Mouse (Mus musculus) cerebellum, adult 9-11 months (tissue): ENCODE data around the gene Abcc12.

Source experiments
- DNase-seq: peaks from one replicate; pipeline ENCODE4 v3.0.0; 2022

Gene Abcc12

GRCm38 (mm10) chr8:86578076-86578475, 2.4 kb downstream of the Abcc12 start:
- peak; percentile 97 for DNase-seq

- peak; percentile 21 for DNase-seq
Measured at GRCm38 (mm10) chr8:86577547-86577946, 2.9 kb downstream of the Abcc12 start.

DNA sequence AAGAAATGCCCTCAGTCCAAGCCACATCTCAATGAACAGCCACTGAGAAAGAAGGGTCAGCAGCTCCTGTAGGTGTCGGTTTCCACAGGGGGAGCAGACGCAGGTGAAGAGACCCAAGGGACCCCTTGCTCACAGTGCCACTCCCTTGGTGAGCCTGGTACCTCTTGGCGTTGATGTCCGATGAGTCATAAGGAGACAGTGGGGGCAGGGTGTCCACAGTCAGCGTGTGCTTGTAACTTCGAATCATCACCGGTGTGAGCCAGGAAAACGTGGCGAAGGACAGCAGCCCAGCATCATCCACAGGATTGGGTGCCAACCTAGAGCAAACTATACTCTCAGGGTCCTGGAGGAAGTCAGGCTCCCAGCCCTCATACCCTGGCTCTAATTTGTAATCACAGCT, 16.8 kb downstream of the Abcc12 start:
- DNase-seq = no peak

GRCm38 (mm10) chr8:86561737-86562136, 18.7 kb downstream of the Abcc12 start:
- DNase-seq = no peak

DNA sequence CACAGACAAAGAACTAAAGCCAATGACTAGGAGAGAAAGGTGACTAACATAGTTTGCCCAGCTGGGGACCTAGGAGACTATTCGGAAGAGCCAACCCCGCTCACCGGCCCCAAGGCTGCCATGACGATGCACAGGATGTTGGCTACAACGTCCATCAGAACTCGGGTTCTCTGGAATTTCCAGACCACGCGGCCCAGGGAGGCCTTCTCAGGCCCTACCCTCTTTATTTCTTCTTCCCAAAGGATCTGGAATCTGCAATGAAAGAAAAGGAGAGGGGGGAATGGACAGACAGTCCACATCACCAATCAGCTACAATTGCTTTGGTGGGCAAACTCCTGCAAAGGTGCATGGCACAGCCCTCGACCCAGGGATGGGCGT, 19.8 kb downstream of the Abcc12 start:
- DNase-seq = no peak

- DNase-seq = no peak
Measured at GRCm38 (mm10) chr8:86559947-86560687, 20.4 kb downstream of the Abcc12 start.

DNA sequence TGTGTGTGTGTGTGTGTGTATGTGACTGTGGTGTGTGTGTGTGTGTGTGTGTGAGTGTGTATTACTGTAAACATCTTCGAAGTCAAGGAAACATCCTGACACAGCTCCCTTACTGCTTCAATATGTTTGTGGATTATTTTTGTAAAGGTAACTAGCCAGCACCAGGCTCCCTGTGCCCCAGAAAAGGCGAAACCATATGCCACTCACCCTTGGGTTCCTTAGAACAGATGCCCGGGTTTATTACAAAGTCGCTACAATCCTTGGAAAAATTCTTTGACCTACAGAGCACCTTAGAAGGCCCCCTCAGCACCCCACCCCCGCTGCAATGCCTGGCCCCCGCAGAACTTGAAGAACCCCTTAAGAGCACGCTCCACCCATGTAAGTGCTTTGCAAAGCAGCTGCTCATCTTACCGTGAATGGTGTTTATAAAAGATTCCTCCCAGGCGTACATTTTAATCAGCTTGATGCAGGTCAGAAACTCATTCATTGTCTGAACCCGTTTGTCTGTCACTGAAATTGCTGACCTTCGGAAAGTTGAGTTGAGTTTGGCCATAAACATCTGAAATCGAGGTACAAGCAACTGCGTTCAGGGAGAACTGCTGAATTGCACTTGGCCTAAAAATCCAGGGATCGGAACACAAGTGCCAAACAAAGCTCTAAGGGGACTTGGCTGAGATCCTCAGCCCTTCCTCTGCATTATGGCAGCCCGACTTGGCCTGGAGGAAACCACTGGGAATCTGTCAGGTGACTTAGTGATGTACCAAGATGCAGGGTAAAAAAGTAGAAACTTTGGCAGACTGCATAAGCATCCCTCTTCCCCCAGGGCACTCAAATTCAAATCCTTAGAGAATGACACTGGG, 23.1 kb downstream of the Abcc12 start:
- peak; percentile 92 for DNase-seq

GRCm38 (mm10) chr8:86555564-86555963, 24.9 kb downstream of the Abcc12 start:
- DNase-seq = no peak

DNA sequence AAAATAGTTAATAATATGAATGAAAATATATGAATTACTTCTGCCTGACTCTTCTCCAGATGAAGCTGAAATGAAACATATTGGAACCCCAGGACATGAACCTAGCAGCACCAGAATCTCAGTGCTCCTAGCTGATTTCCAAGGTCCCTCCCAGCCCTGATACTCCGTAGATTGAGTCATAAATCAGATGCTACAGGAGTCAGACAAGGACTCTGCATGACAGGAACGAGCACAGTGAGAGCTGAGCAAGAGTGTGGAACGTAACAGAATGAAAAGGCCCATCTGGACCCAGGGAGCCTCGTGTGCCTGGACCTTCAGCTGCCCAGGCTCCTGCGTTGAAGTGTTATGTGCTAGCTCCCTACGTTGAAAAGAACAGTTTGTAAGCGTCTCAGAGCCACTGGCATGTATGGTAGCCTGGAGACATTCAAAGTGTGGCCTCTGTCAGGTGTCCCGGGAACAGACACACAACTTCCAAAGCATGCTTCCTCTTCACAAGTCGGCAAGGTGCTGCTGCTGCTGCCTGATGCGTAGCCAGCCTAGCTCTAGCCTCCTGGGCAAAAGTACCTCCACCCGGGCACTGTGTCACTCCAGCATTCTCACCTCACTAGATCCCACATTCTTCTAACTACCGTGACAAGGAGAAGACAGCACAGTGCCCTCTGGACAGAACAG, 26.1 kb downstream of the Abcc12 start:
- no peak for DNase-seq

- no peak for DNase-seq
Measured at GRCm38 (mm10) chr8:86550516-86550915, 30.0 kb downstream of the Abcc12 start.

GRCm38 (mm10) chr8:86546001-86546400, 34.5 kb downstream of the Abcc12 start:
- DNase-seq = no peak

GRCm38 (mm10) chr8:86540906-86541305, 39.6 kb downstream of the Abcc12 start:
- no peak for DNase-seq

GRCm38 (mm10) chr8:86540376-86540775, 40.1 kb downstream of the Abcc12 start:
- DNase-seq = no peak

- no peak for DNase-seq
Measured at GRCm38 (mm10) chr8:86536663-86536987, 43.9 kb downstream of the Abcc12 start.

DNA sequence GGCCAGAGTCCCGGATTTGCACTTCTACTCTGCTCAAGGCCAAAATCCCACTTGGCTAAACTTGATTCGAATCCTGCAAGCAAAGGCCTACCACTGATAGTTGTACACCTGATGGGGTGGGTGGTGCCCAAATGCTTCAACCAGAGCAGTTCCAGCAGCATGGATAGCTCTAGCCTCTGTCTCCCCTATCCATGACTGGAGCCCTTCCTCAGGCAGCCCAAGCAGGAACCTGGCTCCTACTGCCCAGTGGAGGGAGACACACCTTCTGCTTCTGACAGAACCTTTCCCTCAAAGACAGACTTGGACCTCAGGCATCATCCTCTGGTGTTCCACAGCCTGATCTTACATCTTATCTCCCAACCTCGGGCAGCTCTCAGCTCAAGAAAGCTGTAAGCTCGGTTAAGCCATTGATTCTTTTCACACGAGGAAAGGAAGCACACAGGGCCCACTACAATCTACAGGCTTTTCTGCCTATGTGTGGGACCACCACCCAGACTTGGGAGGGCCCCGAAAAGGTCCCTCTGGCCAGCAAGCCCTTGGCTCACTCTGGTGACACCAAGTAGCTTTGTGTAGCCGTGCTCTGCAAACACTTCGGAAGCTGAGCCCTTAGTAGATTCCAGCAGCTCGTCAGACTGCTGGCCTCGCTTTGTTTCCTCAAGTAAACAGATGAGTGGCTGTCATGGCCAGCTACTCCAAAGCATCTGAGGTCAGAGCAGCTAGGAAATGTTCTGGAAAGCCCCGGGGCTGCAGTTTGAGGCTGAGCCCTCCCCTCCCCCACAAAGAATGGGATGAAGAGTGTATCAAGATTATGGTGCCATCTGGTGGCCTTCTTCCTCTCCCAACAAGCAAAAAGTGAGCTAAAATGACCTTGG, 44.5 kb downstream of the Abcc12 start:
- peak; percentile 90 for DNase-seq

DNA sequence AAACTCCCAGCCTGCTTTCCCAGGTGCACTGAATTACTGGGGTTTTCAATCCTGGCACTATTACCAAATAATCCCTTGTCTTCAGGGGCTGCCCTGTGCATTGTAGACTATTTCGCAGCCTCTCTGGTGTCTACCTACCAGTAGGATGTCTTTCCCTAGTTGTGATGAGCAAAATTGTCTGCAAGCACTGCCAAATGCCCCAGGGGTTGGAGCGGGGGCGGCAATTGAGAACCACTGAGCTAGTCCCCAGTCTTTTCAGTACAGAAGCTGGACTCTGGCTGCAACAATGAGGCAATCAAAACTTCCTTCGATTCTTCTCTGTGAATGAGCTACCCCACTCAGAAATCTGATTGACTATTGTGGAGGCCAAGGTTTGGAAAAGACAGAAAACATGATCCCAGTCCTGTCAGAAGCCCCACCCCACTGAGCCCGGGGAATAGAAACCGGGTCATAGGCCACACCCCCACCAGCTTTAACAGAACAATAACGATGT, 45.4 kb downstream of the Abcc12 start:
- DNase-seq = no peak

- DNase-seq = no peak
Measured at GRCm38 (mm10) chr8:86529714-86530113, 50.8 kb downstream of the Abcc12 start.

- peak; percentile 66 for DNase-seq
Measured at GRCm38 (mm10) chr8:86527336-86528029, 53.0 kb downstream of the Abcc12 start.

- DNase-seq = peak; percentile 98
Measured at GRCm38 (mm10) chr8:86526808-86527207, 53.7 kb downstream of the Abcc12 start.

GRCm38 (mm10) chr8:86514203-86514602, 66.3 kb downstream of the Abcc12 start:
- DNase-seq = no peak

- no peak for DNase-seq
Measured at GRCm38 (mm10) chr8:86512886-86513285, 67.6 kb downstream of the Abcc12 start.
